Mouse (Mus musculus) MEL (cell line): Measurements from ENCODE around the gene Cnih2. TPM values are rescaled to one million over a fixed set of nuclear protein-coding genes. Genes with fewer than 3 reads are reported as not detected.
A peak's percentile ranks its signal among the peaks of the same experiment; 100 is the strongest.

Source experiments
- DNase-seq: peaks from one replicate; pipeline ENCODE4 v3.0.0; 2011; ENCODE audit warnings: low read depth, low spot score
- H3K27ac ChIP-seq: 2 replicates; pipeline ENCODE4 v1.5.1; 2012; ENCODE audit warnings: low read depth, mild to moderate bottlenecking, control low read depth, low read length, moderate library complexity; ENCODE audit not compliant: control insufficient read depth
- H3K27me3 ChIP-seq, 2 experiments: fragments of 150-350 bp in 1 of 2; sonication (generic) in 1 of 2; 2 replicates each; pipeline ENCODE4 v1.6.1; 2012; ENCODE audit warnings: low read length in 2 of 2, mild to moderate bottlenecking in 2 of 2, improper control_type of control experiment in 1 of 2, moderate library complexity in 1 of 2; ENCODE audit not compliant: insufficient read depth in 2 of 2, control insufficient read depth in 1 of 2
- H3K36me3 ChIP-seq, 2 experiments: 2 replicates each; pipeline ENCODE4 v1.6.1; 2012 to 2014; ENCODE audit warnings: low read length in 2 of 2, improper control_type of control experiment in 1 of 2, inconsistent platforms in 1 of 2, mild to moderate bottlenecking in 1 of 2; ENCODE audit not compliant: insufficient read depth in 2 of 2, control insufficient read depth in 1 of 2
- H3K4me1 ChIP-seq, 2 experiments: fragments of 150-350 bp in 1 of 2; sonication (generic) in 1 of 2; 2 replicates each; pipeline ENCODE4 v1.6.1; 2012; ENCODE audit warnings: low read length in 2 of 2, improper control_type of control experiment in 1 of 2, mild to moderate bottlenecking in 1 of 2; ENCODE audit not compliant: insufficient read depth in 2 of 2, control insufficient read depth in 1 of 2
- H3K4me3 ChIP-seq, 2 experiments: fragments of 150-350 bp in 1 of 2; sonication (generic) in 1 of 2; 2 replicates each; pipeline ENCODE4 v1.5.1; 2012; ENCODE audit warnings: low read depth in 2 of 2, low read length in 2 of 2, mild to moderate bottlenecking in 2 of 2, moderate library complexity in 2 of 2, control low read depth in 1 of 2, improper control_type of control experiment in 1 of 2; ENCODE audit not compliant: control insufficient read depth in 1 of 2, insufficient read depth in 1 of 2
- H3K79me2 ChIP-seq: 2 replicates; pipeline ENCODE4 v1.6.1; 2012; ENCODE audit warnings: mild to moderate bottlenecking, low read length, moderate library complexity; ENCODE audit not compliant: control insufficient read depth, poor library complexity, insufficient read depth
- H3K9ac ChIP-seq: 2 replicates; pipeline ENCODE4 v1.6.1; 2012; ENCODE audit warnings: low read depth, mild to moderate bottlenecking, control low read depth, low read length, moderate library complexity; ENCODE audit not compliant: control insufficient read depth, poor library complexity, severe bottlenecking
- H3K9me3 ChIP-seq: fragments of 150-350 bp; sonication (generic); replicated peaks from 2 replicates; pipeline ENCODE4 v1.6.1; 2012; ENCODE audit warnings: mild to moderate bottlenecking, low read length, improper control_type of control experiment, moderate library complexity; ENCODE audit not compliant: insufficient read depth
- BHLHE40 ChIP-seq: IDR thresholded peaks from 2 replicates; pipeline ENCODE4 v1.6.1; 2012; ENCODE audit warnings: low read depth, mild to moderate bottlenecking, inconsistent platforms, low read length, improper control_type of control experiment, borderline replicate concordance
- CHD1 ChIP-seq: IDR thresholded peaks from 2 replicates; pipeline ENCODE4 v1.6.1; 2012; ENCODE audit warnings: low read depth, mild to moderate bottlenecking, inconsistent platforms, low read length, improper control_type of control experiment
- CHD2 ChIP-seq: IDR thresholded peaks from 2 replicates; pipeline ENCODE4 v1.6.1; 2011; ENCODE audit warnings: low read length, improper control_type of control experiment
- CTCF ChIP-seq, 3 experiments: IDR thresholded peaks in 2 of 3; conservative IDR thresholded peaks in 1 of 3; 2 replicates each; pipeline ENCODE4 v1.5.1; 2011 to 2012; ENCODE audit warnings: low read length in 3 of 3, low read depth in 2 of 3, mild to moderate bottlenecking in 2 of 3, improper control_type of control experiment in 1 of 3, inconsistent platforms in 1 of 3, mixed read lengths in 1 of 3, moderate library complexity in 1 of 3; ENCODE audit not compliant: control insufficient read depth in 1 of 3, insufficient read depth in 1 of 3, poor library complexity in 1 of 3, severe bottlenecking in 1 of 3
- E2F4 ChIP-seq: IDR thresholded peaks from 2 replicates; pipeline ENCODE4 v1.6.1; 2011; ENCODE audit warnings: low read depth, low read length, improper control_type of control experiment, borderline replicate concordance
- ELF1 ChIP-seq: IDR thresholded peaks from 2 replicates; pipeline ENCODE4 v1.6.1; 2014; ENCODE audit warnings: low read depth, mild to moderate bottlenecking, inconsistent platforms, low read length, improper control_type of control experiment, moderate library complexity
- EP300 ChIP-seq, 2 experiments: IDR thresholded peaks; 2 replicates each; pipeline ENCODE4 v1.6.1; 2011; ENCODE audit warnings: improper control_type of control experiment in 2 of 2, low read length in 2 of 2, low read depth in 1 of 2, mild to moderate bottlenecking in 1 of 2
- ETS1 ChIP-seq: IDR thresholded peaks from 2 replicates; pipeline ENCODE4 v1.6.1; 2012; ENCODE audit warnings: low read depth, mild to moderate bottlenecking, inconsistent platforms, low read length, improper control_type of control experiment, moderate library complexity
- GABPA ChIP-seq: IDR thresholded peaks from 2 replicates; pipeline ENCODE4 v1.6.1; 2012; ENCODE audit warnings: low read depth, mild to moderate bottlenecking, inconsistent platforms, low read length, improper control_type of control experiment, moderate library complexity
- GATA1 ChIP-seq: IDR thresholded peaks from 2 replicates; pipeline ENCODE4 v1.6.1; 2011; ENCODE audit warnings: low read depth, low read length, improper control_type of control experiment
- HCFC1 ChIP-seq: IDR thresholded peaks from 2 replicates; pipeline ENCODE4 v1.6.1; 2012; ENCODE audit warnings: low read depth, mild to moderate bottlenecking, inconsistent platforms, low read length, improper control_type of control experiment, moderate library complexity
- JUND ChIP-seq: IDR thresholded peaks from 2 replicates; pipeline ENCODE4 v1.6.1; 2011; ENCODE audit warnings: low read depth, mild to moderate bottlenecking, improper control_type of control experiment, low read length
- KAT2A ChIP-seq: conservative IDR thresholded peaks from 2 replicates; pipeline ENCODE4 v1.6.1; 2012; ENCODE audit warnings: low read depth, low read length, improper control_type of control experiment, inconsistent platforms
- MAFK ChIP-seq: IDR thresholded peaks from 2 replicates; pipeline ENCODE4 v1.6.1; 2011; ENCODE audit warnings: low read depth, mild to moderate bottlenecking, low read length, improper control_type of control experiment, borderline replicate concordance
- MEF2A ChIP-seq: IDR thresholded peaks from 2 replicates; pipeline ENCODE4 v1.6.1; 2014; ENCODE audit warnings: low read depth, mild to moderate bottlenecking, inconsistent platforms, low read length, improper control_type of control experiment; ENCODE audit not compliant: poor library complexity, insufficient replicate concordance, severe bottlenecking; ENCODE audit errors: extremely low read depth
- MXI1 ChIP-seq: IDR thresholded peaks from 2 replicates; pipeline ENCODE4 v1.6.1; 2011; ENCODE audit warnings: mild to moderate bottlenecking, low read depth, low read length, improper control_type of control experiment
- NELFE ChIP-seq: IDR thresholded peaks from 2 replicates; pipeline ENCODE4 v1.6.1; 2011; ENCODE audit warnings: low read depth, low read length, improper control_type of control experiment
- NRF1 ChIP-seq: IDR thresholded peaks from 2 replicates; pipeline ENCODE4 v1.6.1; 2014; ENCODE audit warnings: low read depth, mild to moderate bottlenecking, inconsistent platforms, low read length, improper control_type of control experiment, moderate library complexity; ENCODE audit not compliant: poor library complexity, insufficient read depth, severe bottlenecking
- POLR2AphosphoS2 ChIP-seq: IDR thresholded peaks from 2 replicates; pipeline ENCODE4 v1.6.1; 2011; ENCODE audit warnings: low read length, improper control_type of control experiment
- POLR2AphosphoS5 ChIP-seq: IDR thresholded peaks from 2 replicates; pipeline ENCODE4 v1.6.1; 2012; ENCODE audit warnings: low read depth, borderline replicate concordance, mild to moderate bottlenecking, inconsistent platforms, low read length, moderate library complexity, mixed read lengths
- RAD21 ChIP-seq: IDR thresholded peaks from 2 replicates; pipeline ENCODE4 v1.6.1; 2011; ENCODE audit warnings: mild to moderate bottlenecking, low read depth, low read length, improper control_type of control experiment
- RCOR1 ChIP-seq: IDR thresholded peaks from 2 replicates; pipeline ENCODE4 v1.6.1; 2012; ENCODE audit warnings: low read depth, mild to moderate bottlenecking, inconsistent platforms, low read length, improper control_type of control experiment
- SMC3 ChIP-seq: IDR thresholded peaks from 2 replicates; pipeline ENCODE4 v1.6.1; 2011; ENCODE audit warnings: low read depth, low read length, improper control_type of control experiment
- TAL1 ChIP-seq: IDR thresholded peaks from 2 replicates; pipeline ENCODE4 v1.6.1; 2012; ENCODE audit warnings: mild to moderate bottlenecking, inconsistent platforms, low read length, moderate library complexity, mixed read lengths
- TBP ChIP-seq: IDR thresholded peaks from 2 replicates; pipeline ENCODE4 v1.8.0; 2011; ENCODE audit warnings: low read depth, low read length, improper control_type of control experiment
- TCF12 ChIP-seq: IDR thresholded peaks from 2 replicates; pipeline ENCODE4 v1.6.1; 2014; ENCODE audit warnings: low read depth, mild to moderate bottlenecking, inconsistent platforms, low read length, improper control_type of control experiment, moderate library complexity
- UBTF ChIP-seq: IDR thresholded peaks from 2 replicates; pipeline ENCODE4 v1.6.1; 2012; ENCODE audit warnings: low read depth, mild to moderate bottlenecking, inconsistent platforms, low read length, improper control_type of control experiment, moderate library complexity, borderline replicate concordance; ENCODE audit not compliant: insufficient read depth
- USF1 ChIP-seq: IDR thresholded peaks from 2 replicates; pipeline ENCODE4 v1.6.1; 2014; ENCODE audit warnings: low read depth, mild to moderate bottlenecking, inconsistent platforms, low read length, improper control_type of control experiment, moderate library complexity
- USF2 ChIP-seq, 2 experiments: IDR thresholded peaks; 2 replicates each; pipeline ENCODE4 v1.6.1; 2011 to 2012; ENCODE audit warnings: improper control_type of control experiment in 2 of 2, low read length in 2 of 2, borderline replicate concordance in 1 of 2, inconsistent platforms in 1 of 2, low read depth in 1 of 2, mild to moderate bottlenecking in 1 of 2; ENCODE audit not compliant: insufficient read depth in 1 of 2
- ZMIZ1 ChIP-seq: IDR thresholded peaks from 2 replicates; pipeline ENCODE4 v1.6.1; 2012; ENCODE audit warnings: low read depth, mild to moderate bottlenecking, inconsistent platforms, low read length, improper control_type of control experiment, moderate library complexity
- polyA plus RNA-seq, 2 experiments: library from polyadenylated mRNA; stranded (reverse) in 1 of 2; unstranded in 1 of 2; fragments of >175 nt in 1 of 2; fragments of >200 nt in 1 of 2; gene quantifications; 2 replicates each; pipeline versions ENCODE4 v1.2.1 to v1.2.4; 2012; ENCODE audit warnings: low replicate concordance in 2 of 2, low read depth in 1 of 2; ENCODE audit not compliant: insufficient read length in 2 of 2, insufficient read depth in 1 of 2, missing spikeins in 1 of 2
- total RNA-seq: library from RNA; depleted of rRNA; stranded (reverse); fragments of 300-350 nt; gene quantifications from 2 replicates; pipeline ENCODE4 v1.2.3, GENCODE M21; 2012

Cnih2 gene
- total and polyA plus RNA-seq, 3 experiments = 1.0 to 2.7 TPM; not detected in 1

GRCm38 (mm10) chr19:5072389-5073019 lies 25.8 kb downstream of the Cnih2 start (continued):
- peak; percentile 37; the same call in 1 of the 2 replicates for TF ChIP-seq TBP
- no peak for TF ChIP-seq EP300 (IDR thresholded peaks at IDR 0.05; ENCODE audit: low read depth in 1 of 2, low read length in 2 of 2)
- TF ChIP-seq RAD21 = no peak
- no peak for TF ChIP-seq POLR2AphosphoS5
- no peak for TF ChIP-seq CHD1
- no peak for TF ChIP-seq ZMIZ1
- TF ChIP-seq USF2 (IDR thresholded peaks at IDR 0.05; ENCODE audit: borderline replicate concordance in 1 of 2, insufficient read depth in 1 of 2, low read depth in 1 of 2, low read length in 2 of 2) = no peak
- no peak for TF ChIP-seq HCFC1
- no peak; the same call in 1 of the 2 replicates for TF ChIP-seq TCF12
- no peak for TF ChIP-seq CHD2

- H3K27me3 ChIP-seq = no peaks in the 10 kb centered on the region
- peak; percentile 94 for DNase-seq
- H3K4me3 ChIP-seq = peak overlapping the region; percentile 56 to 68
- H3K79me2 ChIP-seq = peaks cover 2% of the 10 kb centered on the region; the same call in 1 of the 2 replicates
- peaks cover 5 to 29% of the 10 kb centered on the region in 2 experiments for H3K4me1 ChIP-seq
- peaks cover 0 to 2% of the 10 kb centered on the region in 2 experiments; a peak in 1 of 4 replicates for H3K36me3 ChIP-seq
- H3K9ac ChIP-seq = peak overlapping the region; percentile 77
- no peaks in the 10 kb centered on the region for H3K9me3 ChIP-seq
- peak overlapping the region; percentile 39 for H3K27ac ChIP-seq
- TF ChIP-seq POLR2AphosphoS5 (no peak), NELFE (peak; percentile 37; the same call in 1 of the 2 replicates), ELF1 (no peak), JUND (no peak), GABPA (no peak), RCOR1 (no peak), KAT2A (no peak), GATA1 (no peak), TCF12 (no peak), BHLHE40 (no peak), CTCF (IDR thresholded peaks at IDR 0.05 in 2 of 3, conservative IDR thresholded peaks at IDR 0.05 in 1 of 3; ENCODE audit: control insufficient read depth in 1 of 3, insufficient read depth in 1 of 3, low read depth in 2 of 3, low read length in 3 of 3, poor library complexity in 1 of 3, severe bottlenecking in 1 of 3) (no peak), POLR2AphosphoS2 (no peak), EP300 (IDR thresholded peaks at IDR 0.05; ENCODE audit: low read depth in 1 of 2, low read length in 2 of 2) (no peak), CHD1 (0 out of 2 replicates have a peak, but pooled peaks have one; percentile 52), UBTF (no peak), TBP (0 out of 2 replicates have a peak, but pooled peaks have one; percentile 12), E2F4 (no peak), TAL1 (no peak), MAFK (no peak), MXI1 (peak; percentile 38; the same call in 1 of the 2 replicates), NRF1 (no peak), USF1 (no peak), SMC3 (no peak), RAD21 (no peak), ZMIZ1 (no peak), MEF2A (no peak), ETS1 (no peak)
Measured at GRCm38 (mm10) chr19:5071545-5072369, 26.6 kb downstream of the Cnih2 start.
